Mouse (Mus musculus) C2C12 (cell line): ENCODE results near the gene Hba-a2. TPM values are rescaled to one million over a fixed set of nuclear protein-coding genes. Genes with fewer than 3 reads are reported as not detected.
A peak's percentile ranks its signal among the peaks of the same experiment; 100 is the strongest.
"Not testable (repeated sequence)": the region's sequence is repeated elsewhere in the genome, so short reads cannot be mapped to it uniquely, and the experiment has no call there.

ENCODE experiments used
- H3K27me3 ChIP-seq: one replicate; pipeline ENCODE4 v1.6.1; 2011; ENCODE audit not compliant: control insufficient read depth, insufficient read depth, insufficient read length
- H3K36me3 ChIP-seq: one replicate; pipeline ENCODE4 v1.6.1; 2011; ENCODE audit not compliant: control insufficient read depth, insufficient read depth
- H3K4me3 ChIP-seq: one replicate; pipeline ENCODE4 v1.5.1; 2011; ENCODE audit warnings: mild to moderate bottlenecking, control low read depth; ENCODE audit not compliant: poor library complexity, insufficient read depth, severe bottlenecking
- H3K79me2 ChIP-seq: one replicate; pipeline ENCODE4 v1.6.1; 2011; ENCODE audit not compliant: control insufficient read depth, insufficient read depth
- H3K79me3 ChIP-seq: one replicate; pipeline ENCODE4 v1.6.1; 2011; ENCODE audit warnings: low read depth, control low read depth
- H3ac ChIP-seq: one replicate; pipeline ENCODE3; 2011; ENCODE audit warnings: low read depth; ENCODE audit not compliant: control insufficient read depth, insufficient read length
- CEBPB ChIP-seq: IDR thresholded peaks from one replicate; pipeline ENCODE4 v1.6.1; 2011; ENCODE audit warnings: low read depth, mild to moderate bottlenecking, control low read depth, moderate library complexity
- CTCF ChIP-seq: IDR thresholded peaks from one replicate; pipeline ENCODE4 v1.5.1; 2011; ENCODE audit not compliant: control insufficient read depth, insufficient read depth, insufficient read length
- FOSL1 ChIP-seq: IDR thresholded peaks from one replicate; pipeline ENCODE4 v1.8.0; 2011; ENCODE audit warnings: mild to moderate bottlenecking, low read length; ENCODE audit not compliant: poor library complexity, insufficient read depth, severe bottlenecking
- MAX ChIP-seq: IDR thresholded peaks from one replicate; pipeline ENCODE4 v1.6.1; 2011; ENCODE audit warnings: mild to moderate bottlenecking, control low read depth
- MYOD1 ChIP-seq: IDR thresholded peaks from one replicate; pipeline ENCODE4 v1.6.1; 2011; ENCODE audit warnings: low read depth; ENCODE audit not compliant: control insufficient read depth, insufficient read length
- MYOG ChIP-seq: IDR thresholded peaks from one replicate; pipeline ENCODE4 v1.6.1; 2011; ENCODE audit not compliant: control insufficient read depth, insufficient read length; ENCODE audit errors: extremely low read depth
- USF1 ChIP-seq: IDR thresholded peaks from one replicate; pipeline ENCODE4 v1.6.1; 2011; ENCODE audit warnings: low read depth, mild to moderate bottlenecking, control low read depth, moderate library complexity
- long read RNA-seq, 2 experiments: library from polyadenylated mRNA; unstranded; transcript quantifications; one replicate each; pipeline ENCODE4 v2.0.0; 2019 to 2020
- polyA plus RNA-seq: library from polyadenylated mRNA; unstranded; fragments of >200 nt; fragmentation: generic; extraction: Trizol; gene quantifications from one replicate; pipeline ENCODE4 v1.2.1, GENCODE M21; 2012; ENCODE audit warnings: missing spikeins

Hba-a2 gene
- polyA plus RNA-seq = not detected
- long read RNA-seq, experiment 1, partial matches to known transcripts = 0 of 1 reads
- long read RNA-seq, experiment 1, other reads (novel, unspliced or antisense) = 0 of 1 reads
- long read RNA-seq, experiment 2 = 0 reads

- H3K79me2 ChIP-seq, H3K79me3 ChIP-seq, H3K4me3 ChIP-seq, H3ac ChIP-seq, H3K27me3 ChIP-seq, H3K36me3 ChIP-seq: not testable (repeated sequence)
These were observed at the start of gene Hba-a2 for GRCm38 (mm10) chr11:32296203-32296602. Gene Hba-a2, plus strand, starts transcription at chr11:32296489.

- no peaks in the 10 kb centered on the region for H3K27me3 ChIP-seq
- H3K79me2 ChIP-seq = peaks cover 10% of the 10 kb centered on the region
- no peaks in the 10 kb centered on the region for H3K79me3 ChIP-seq
- no peak overlapping the region for H3K4me3 ChIP-seq
- TF ChIP-seq MYOD1 = no peak
- TF ChIP-seq CTCF = peak; percentile 16
- H3K36me3 ChIP-seq = peaks cover 73% of the 10 kb centered on the region
- H3ac ChIP-seq = no peak overlapping the region
These were observed 49.2 kb upstream of the Hba-a2 start for GRCm38 (mm10) chr11:32247068-32247467.

- Histone ChIP-seq H3K79me2 (peaks cover 10% of the 10 kb centered on the region), H3K4me3 (no peak overlapping the region), H3K36me3 (peaks cover 75% of the 10 kb centered on the region)
These were observed 47.9 kb upstream of the Hba-a2 start for GRCm38 (mm10) chr11:32248350-32248749.

GRCm38 (mm10) chr11:32250880-32251763 is 45.2 kb upstream of the Hba-a2 start:
- Histone ChIP-seq H3ac (peak overlapping the region; percentile 54), H3K79me2 (peaks cover 17% of the 10 kb centered on the region), H3K36me3 (peaks cover 70% of the 10 kb centered on the region), H3K27me3 (no peaks in the 10 kb centered on the region), H3K4me3 (no peak overlapping the region), H3K79me3 (no peaks in the 10 kb centered on the region)
- TF ChIP-seq FOSL1 (peak; percentile 49), MAX (no peak), MYOD1 (peak; percentile 93)

More at GRCm38 (mm10) chr11:32248350-32248749, 47.9 kb upstream of the Hba-a2 start:
- no peak for TF ChIP-seq CEBPB
- TF ChIP-seq MAX = no peak
- no peak for TF ChIP-seq MYOD1
- no peak for TF ChIP-seq USF1
- no peak for TF ChIP-seq CTCF
- TF ChIP-seq FOSL1 = no peak
- no peak for TF ChIP-seq MYOG
- no peak overlapping the region for H3ac ChIP-seq
- H3K27me3 ChIP-seq = no peaks in the 10 kb centered on the region
- no peaks in the 10 kb centered on the region for H3K79me3 ChIP-seq

- TF ChIP-seq FOSL1 (no peak), CTCF (no peak), CEBPB (no peak), MYOD1 (peak; percentile 78), MYOG (no peak)
- Histone ChIP-seq H3K79me2 (peaks cover 17% of the 10 kb centered on the region), H3ac (no peak overlapping the region), H3K36me3 (peaks cover 50% of the 10 kb centered on the region), H3K27me3 (no peaks in the 10 kb centered on the region), H3K4me3 (no peak overlapping the region), H3K79me3 (no peaks in the 10 kb centered on the region)
These were observed 43.2 kb upstream of the Hba-a2 start for GRCm38 (mm10) chr11:32253121-32253520.

GRCm38 (mm10) chr11:32256146-32256545 is 40.1 kb upstream of the Hba-a2 start:
- Histone ChIP-seq H3K79me3 (peaks cover 1% of the 10 kb centered on the region), H3ac (peak overlapping the region; percentile 25), H3K27me3 (no peaks in the 10 kb centered on the region), H3K36me3 (peaks cover 45% of the 10 kb centered on the region), H3K79me2 (peaks cover 27% of the 10 kb centered on the region), H3K4me3 (no peak overlapping the region)
- TF ChIP-seq USF1 (no peak), MAX (no peak), MYOG (no peak), CTCF (no peak), FOSL1 (no peak), MYOD1 (no peak), CEBPB (no peak)
